Mouse (Mus musculus): ENCODE data around the gene Mbtd1. TPM values are rescaled to one million over a fixed set of nuclear protein-coding genes. Genes with fewer than 3 reads are reported as not detected.

Gene Mbtd1
- polyA plus RNA-seq, 1 experiment from 2014 or later: 18.0 TPM

DNA sequence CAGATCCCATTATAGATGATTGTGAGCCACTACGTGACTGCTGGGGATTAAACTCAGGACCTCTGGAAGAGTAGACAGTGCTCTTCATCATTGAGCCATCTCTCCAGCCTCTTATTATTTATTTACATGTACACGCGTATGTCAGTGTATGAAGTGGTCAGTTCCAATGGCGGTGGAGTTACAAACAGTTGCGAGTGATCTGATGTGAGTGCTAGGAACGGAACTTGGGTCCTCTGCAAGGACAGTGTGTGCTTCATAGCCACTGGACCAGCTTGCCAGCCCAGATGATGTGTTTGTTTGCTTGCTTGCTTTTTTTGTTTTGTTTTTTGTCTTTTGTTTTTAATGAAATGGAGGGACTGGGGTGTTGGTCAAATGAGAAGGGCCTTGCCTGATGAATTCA lies 83.5 kb downstream of the Mbtd1 start:
- 95% methylated on average over 6 of the region's 6 CpGs for WGBS
- H3K27ac ChIP-seq (ENCODE audit: low read depth, low read length): no peak overlapping the region

DNA sequence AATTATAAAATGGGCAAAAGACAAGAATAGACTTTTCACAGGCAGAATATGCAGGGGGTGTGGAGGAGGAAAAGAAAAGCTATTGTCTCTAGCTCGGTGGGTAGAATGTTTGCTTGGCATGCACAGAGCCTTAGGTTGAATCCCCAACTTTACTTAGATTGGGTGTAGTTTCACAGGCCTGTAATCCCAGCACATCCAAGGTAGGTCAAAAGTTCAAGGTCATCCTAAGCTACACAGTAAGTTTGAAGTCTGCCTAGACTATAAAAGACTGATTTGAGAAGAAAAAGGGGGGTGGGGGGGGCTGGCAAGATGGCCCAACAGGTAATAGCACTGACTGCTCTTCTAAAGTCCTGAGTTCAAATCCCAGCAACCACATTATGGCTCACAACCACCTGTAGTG lies 84.1 kb downstream of the Mbtd1 start:
- peaks cover 9% of the 10 kb centered on the region for H3K4me1 ChIP-seq (ENCODE audit: control insufficient read depth, insufficient read depth, low read depth, low read length)
- no peaks in the 10 kb centered on the region for H3K9me3 ChIP-seq (ENCODE audit: control insufficient read depth, low read length)
- H3K27ac ChIP-seq (ENCODE audit: low read depth, low read length): no peak overlapping the region
- no peak for ATAC-seq
- H3K36me3 ChIP-seq (ENCODE audit: control insufficient read depth, insufficient read depth, low read length): peaks cover 10% of the 10 kb centered on the region
- no peak overlapping the region for H3K4me2 ChIP-seq (ENCODE audit: low read length)
- H3K27me3 ChIP-seq (replicated peaks; ENCODE audit: control insufficient read depth, insufficient read depth, low read length): no peaks in the 10 kb centered on the region
- H3K9ac ChIP-seq (ENCODE audit: low read depth, low read length): no peak overlapping the region
- 65% methylated on average over 1 of the region's 1 CpGs for WGBS
- no peak overlapping the region for H3K4me3 ChIP-seq (ENCODE audit: low read length)

More for the DNA sequence above, 83.5 kb downstream of the Mbtd1 start:
- ATAC-seq: no peak
- H3K4me3 ChIP-seq (ENCODE audit: low read length): no peak overlapping the region
- H3K36me3 ChIP-seq (ENCODE audit: control insufficient read depth, insufficient read depth, low read length): peaks cover 16% of the 10 kb centered on the region
- no peaks in the 10 kb centered on the region for H3K9me3 ChIP-seq (ENCODE audit: control insufficient read depth, low read length)
- no peak overlapping the region for H3K4me2 ChIP-seq (ENCODE audit: low read length)
- no peak overlapping the region for H3K9ac ChIP-seq (ENCODE audit: low read depth, low read length)
- H3K27me3 ChIP-seq (replicated peaks; ENCODE audit: control insufficient read depth, insufficient read depth, low read length): no peaks in the 10 kb centered on the region
- H3K4me1 ChIP-seq (ENCODE audit: control insufficient read depth, insufficient read depth, low read depth, low read length): peaks cover 9% of the 10 kb centered on the region

DNA sequence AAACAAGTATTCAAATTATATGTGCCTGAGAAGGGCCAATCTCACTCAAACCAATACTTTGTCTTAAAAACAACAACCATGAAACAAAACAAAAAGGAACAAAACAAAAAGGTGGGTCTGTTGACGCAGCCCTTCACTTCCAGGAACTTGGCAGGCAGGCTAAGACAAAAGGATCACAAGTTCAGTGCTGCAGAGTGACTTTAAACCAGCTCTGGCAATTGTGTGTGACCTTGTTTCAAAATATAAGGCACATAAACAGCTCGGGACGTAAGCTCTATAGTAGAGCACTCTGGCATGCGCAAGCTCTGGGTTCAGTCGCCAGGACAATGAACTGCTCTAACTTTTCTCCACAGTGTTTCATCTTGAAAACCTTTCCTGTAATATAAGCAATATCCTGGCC lies 87.3 kb downstream of the Mbtd1 start:
- H3K4me1 ChIP-seq (ENCODE audit: control insufficient read depth, insufficient read depth, low read depth, low read length): no peaks in the 10 kb centered on the region
- H3K27ac ChIP-seq (ENCODE audit: low read depth, low read length): no peak overlapping the region
- no peak overlapping the region for H3K4me3 ChIP-seq (ENCODE audit: low read length)
- no peak overlapping the region for H3K4me2 ChIP-seq (ENCODE audit: low read length)
- ATAC-seq: no peak
- H3K36me3 ChIP-seq (ENCODE audit: control insufficient read depth, insufficient read depth, low read length): no peaks in the 10 kb centered on the region
- H3K9me3 ChIP-seq (ENCODE audit: control insufficient read depth, low read length): no peaks in the 10 kb centered on the region
- H3K27me3 ChIP-seq (replicated peaks; ENCODE audit: control insufficient read depth, insufficient read depth, low read length): no peaks in the 10 kb centered on the region
- 87% methylated on average over 5 of the region's 5 CpGs for WGBS
- H3K9ac ChIP-seq (ENCODE audit: low read depth, low read length): no peak overlapping the region

DNA sequence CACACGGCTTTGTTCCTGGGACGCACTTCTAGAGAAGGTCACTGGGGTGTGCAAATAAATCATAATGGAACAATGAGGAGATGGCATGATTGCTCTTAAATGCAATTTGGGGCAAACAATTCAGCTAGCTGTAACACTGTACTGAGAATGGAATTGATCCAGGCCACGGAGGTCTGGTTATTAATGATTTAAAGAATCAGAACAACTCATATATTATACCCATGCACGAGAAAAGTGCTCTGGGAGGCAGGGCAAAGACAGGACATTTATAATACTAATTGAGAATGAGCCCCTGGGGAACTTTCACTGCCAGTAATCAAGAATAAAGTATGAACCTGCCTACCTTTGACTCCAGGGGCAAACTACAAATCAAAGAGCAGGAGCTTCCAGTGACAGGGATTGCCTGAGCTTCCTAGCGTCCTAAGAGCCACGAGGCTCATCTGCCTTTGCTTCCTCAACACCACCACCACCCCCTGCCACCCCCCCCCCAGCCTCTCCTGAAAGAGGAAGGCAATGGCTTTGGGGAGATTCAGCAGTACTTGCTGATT lies 93.9 kb downstream of the Mbtd1 start:
- Histone ChIP-seq H3K36me3 (ENCODE audit: control insufficient read depth, insufficient read depth, low read length) (no peaks in the 10 kb centered on the region), H3K9me3 (ENCODE audit: control insufficient read depth, low read length) (no peaks in the 10 kb centered on the region), H3K4me2 (ENCODE audit: low read length) (no peak overlapping the region), H3K27ac (ENCODE audit: low read depth, low read length) (no peak overlapping the region), H3K4me3 (ENCODE audit: low read length) (no peak overlapping the region), H3K9ac (ENCODE audit: low read depth, low read length) (no peak overlapping the region), H3K4me1 (ENCODE audit: control insufficient read depth, insufficient read depth, low read depth, low read length) (no peaks in the 10 kb centered on the region), H3K27me3 (replicated peaks; ENCODE audit: control insufficient read depth, insufficient read depth, low read length) (no peaks in the 10 kb centered on the region)
- 43% methylated on average over 6 of the region's 6 CpGs for whole genome bisulfite sequencing
- ATAC-seq: no peak

DNA sequence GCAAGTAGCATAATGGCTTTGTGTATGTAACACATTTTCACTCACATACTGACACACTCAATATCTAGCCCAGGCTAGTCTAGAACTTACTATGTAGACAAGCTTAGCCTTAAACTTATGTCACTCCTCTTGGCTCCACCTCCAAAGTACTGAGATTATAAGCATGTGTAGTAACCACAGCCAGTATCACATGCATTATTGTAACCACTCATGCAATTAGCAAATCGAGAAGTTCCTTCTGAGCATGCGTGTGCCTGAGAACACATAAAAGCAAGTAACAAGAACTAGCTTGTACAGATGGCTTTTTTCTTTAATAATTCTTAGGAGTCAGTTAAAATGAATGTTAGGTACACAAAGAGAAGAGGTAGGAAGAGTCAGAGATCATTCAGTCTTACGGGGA lies 99.0 kb downstream of the Mbtd1 start:
- Histone ChIP-seq H3K9me3 (ENCODE audit: control insufficient read depth, low read length) (no peaks in the 10 kb centered on the region), H3K4me1 (ENCODE audit: control insufficient read depth, insufficient read depth, low read depth, low read length) (no peaks in the 10 kb centered on the region), H3K9ac (ENCODE audit: low read depth, low read length) (no peak overlapping the region), H3K27me3 (replicated peaks; ENCODE audit: control insufficient read depth, insufficient read depth, low read length) (no peaks in the 10 kb centered on the region), H3K4me2 (ENCODE audit: low read length) (no peak overlapping the region), H3K27ac (ENCODE audit: low read depth, low read length) (no peak overlapping the region), H3K36me3 (ENCODE audit: control insufficient read depth, insufficient read depth, low read length) (no peaks in the 10 kb centered on the region), H3K4me3 (ENCODE audit: low read length) (no peak overlapping the region)
- 95% methylated on average over 3 of the region's 3 CpGs for WGBS
- ATAC-seq: no peak

DNA sequence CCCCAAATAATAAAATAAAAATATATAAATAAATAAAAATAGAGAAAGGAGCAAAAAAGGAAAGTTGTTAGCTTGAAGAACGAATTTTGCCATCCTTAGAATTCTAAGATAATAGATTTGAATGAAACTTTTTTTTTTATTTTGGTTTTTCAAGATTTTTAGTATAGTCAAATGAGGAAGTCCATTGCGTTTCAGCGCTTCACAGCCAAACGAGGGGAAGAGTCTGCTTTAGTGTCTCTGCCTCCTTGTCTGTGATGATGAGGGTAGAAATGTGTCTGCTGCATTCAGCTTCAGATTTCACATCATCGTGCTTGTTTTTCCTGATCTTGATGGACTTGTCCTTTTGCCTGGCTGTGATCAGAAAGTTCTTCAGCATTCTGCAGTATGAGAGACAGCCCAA lies 99.6 kb downstream of the Mbtd1 start:
- H3K4me3 ChIP-seq (ENCODE audit: low read length): no peak overlapping the region
- H3K9me3 ChIP-seq (ENCODE audit: control insufficient read depth, low read length): no peaks in the 10 kb centered on the region
- no peak overlapping the region for H3K27ac ChIP-seq (ENCODE audit: low read depth, low read length)
- WGBS: 87% methylated on average over 5 of the region's 5 CpGs
- H3K4me2 ChIP-seq (ENCODE audit: low read length): no peak overlapping the region
- H3K36me3 ChIP-seq (ENCODE audit: control insufficient read depth, insufficient read depth, low read length): no peaks in the 10 kb centered on the region
- no peaks in the 10 kb centered on the region for H3K4me1 ChIP-seq (ENCODE audit: control insufficient read depth, insufficient read depth, low read depth, low read length)
- no peak overlapping the region for H3K9ac ChIP-seq (ENCODE audit: low read depth, low read length)
- ATAC-seq: no peak
- H3K27me3 ChIP-seq (replicated peaks; ENCODE audit: control insufficient read depth, insufficient read depth, low read length): no peaks in the 10 kb centered on the region

DNA sequence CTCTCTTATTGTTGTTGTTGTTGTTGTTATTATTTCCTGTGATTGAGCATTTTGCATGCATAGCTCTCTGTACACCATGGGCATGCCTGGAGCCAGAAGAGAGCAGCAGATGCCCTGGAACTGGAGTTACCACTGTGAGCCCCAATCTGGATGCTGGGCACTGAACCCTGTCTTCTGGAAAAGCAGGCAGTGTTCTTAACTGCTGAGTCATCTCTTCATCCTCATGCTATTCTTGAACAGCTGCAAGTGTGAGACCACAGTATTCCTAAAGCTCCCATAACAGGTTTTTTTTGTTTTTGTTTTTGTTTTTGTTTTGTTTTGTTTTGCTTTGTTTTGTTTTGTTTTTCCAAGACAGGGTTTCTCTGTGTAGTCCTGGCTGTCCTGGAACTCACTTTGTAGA lies 100.6 kb downstream of the Mbtd1 start:
- Histone ChIP-seq H3K9ac (ENCODE audit: low read depth, low read length) (no peak overlapping the region), H3K36me3 (ENCODE audit: control insufficient read depth, insufficient read depth, low read length) (no peaks in the 10 kb centered on the region), H3K9me3 (ENCODE audit: control insufficient read depth, low read length) (no peaks in the 10 kb centered on the region), H3K4me1 (ENCODE audit: control insufficient read depth, insufficient read depth, low read depth, low read length) (no peaks in the 10 kb centered on the region), H3K27ac (ENCODE audit: low read depth, low read length) (no peak overlapping the region), H3K4me3 (ENCODE audit: low read length) (no peak overlapping the region), H3K4me2 (ENCODE audit: low read length) (no peak overlapping the region), H3K27me3 (replicated peaks; ENCODE audit: control insufficient read depth, insufficient read depth, low read length) (no peaks in the 10 kb centered on the region)
- no peak for ATAC-seq

DNA sequence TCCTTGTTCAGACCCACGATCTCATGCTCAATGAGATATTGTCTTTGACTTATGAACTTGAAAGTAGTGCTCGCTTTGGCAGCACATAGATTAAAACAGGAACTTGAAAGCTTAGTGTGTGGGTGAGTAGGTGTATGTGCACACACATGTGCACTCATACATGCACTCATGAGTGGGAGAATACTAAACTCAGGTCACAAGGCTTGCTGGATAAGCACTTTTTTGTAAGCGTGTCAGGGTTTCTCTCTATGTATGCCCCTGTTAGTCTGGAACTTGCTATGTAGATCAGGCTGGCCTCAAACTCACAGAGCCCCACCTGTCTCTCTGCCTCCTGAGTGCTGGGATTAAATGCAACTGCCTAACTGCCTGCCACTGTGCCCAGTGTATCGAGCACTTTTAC lies 101.4 kb downstream of the Mbtd1 start:
- no peak overlapping the region for H3K4me2 ChIP-seq (ENCODE audit: low read length)
- H3K27ac ChIP-seq (ENCODE audit: low read depth, low read length): no peak overlapping the region
- no peaks in the 10 kb centered on the region for H3K4me1 ChIP-seq (ENCODE audit: control insufficient read depth, insufficient read depth, low read depth, low read length)
- 89% methylated on average over 4 of the region's 4 CpGs for WGBS
- no peak overlapping the region for H3K9ac ChIP-seq (ENCODE audit: low read depth, low read length)
- no peak for ATAC-seq
- H3K36me3 ChIP-seq (ENCODE audit: control insufficient read depth, insufficient read depth, low read length): no peaks in the 10 kb centered on the region
- H3K4me3 ChIP-seq (ENCODE audit: low read length): no peak overlapping the region
- no peaks in the 10 kb centered on the region for H3K27me3 ChIP-seq (replicated peaks; ENCODE audit: control insufficient read depth, insufficient read depth, low read length)
- H3K9me3 ChIP-seq (ENCODE audit: control insufficient read depth, low read length): no peaks in the 10 kb centered on the region

DNA sequence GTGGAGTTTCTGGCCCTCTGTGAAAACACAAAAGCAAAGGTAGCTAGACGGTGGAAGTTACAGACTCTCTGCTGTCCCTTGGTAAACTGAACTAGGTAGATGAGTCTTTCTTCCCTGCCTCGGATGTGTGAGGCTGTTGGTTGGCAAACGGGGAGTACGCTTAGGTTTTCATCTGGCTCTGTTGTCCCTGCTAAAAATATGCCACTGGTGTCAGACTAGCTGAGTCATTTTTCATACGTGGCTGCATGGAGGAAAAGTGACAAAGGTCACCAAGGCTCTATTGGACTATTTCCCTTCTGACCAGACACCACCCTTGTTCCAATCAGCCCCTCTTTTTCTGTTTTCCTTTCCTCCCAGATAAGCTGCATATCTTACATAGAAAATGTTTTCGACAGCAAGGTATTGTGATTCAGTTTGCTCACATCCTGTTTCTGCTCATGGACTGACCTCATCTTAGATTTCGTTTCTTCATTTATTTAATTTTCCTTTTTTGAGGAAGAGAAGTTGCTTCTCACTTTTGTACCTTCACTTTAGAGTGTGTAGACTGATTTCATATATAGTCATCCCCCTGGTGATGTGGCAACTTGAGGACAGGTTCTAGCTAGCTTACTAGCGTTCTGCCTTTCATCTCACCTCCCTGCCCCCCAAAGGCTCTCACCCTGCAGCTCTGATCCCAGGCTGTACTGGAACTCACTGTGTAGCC lies 102.1 kb downstream of the Mbtd1 start:
- H3K27me3 ChIP-seq (replicated peaks; ENCODE audit: control insufficient read depth, insufficient read depth, low read length): no peaks in the 10 kb centered on the region
- H3K4me2 ChIP-seq (ENCODE audit: low read length): no peak overlapping the region
- H3K4me3 ChIP-seq (ENCODE audit: low read length): no peak overlapping the region
- no peaks in the 10 kb centered on the region for H3K9me3 ChIP-seq (ENCODE audit: control insufficient read depth, low read length)
- no peaks in the 10 kb centered on the region for H3K36me3 ChIP-seq (ENCODE audit: control insufficient read depth, insufficient read depth, low read length)
- no peak overlapping the region for H3K27ac ChIP-seq (ENCODE audit: low read depth, low read length)
- H3K9ac ChIP-seq (ENCODE audit: low read depth, low read length): no peak overlapping the region
- ATAC-seq: no peak
- H3K4me1 ChIP-seq (ENCODE audit: control insufficient read depth, insufficient read depth, low read depth, low read length): no peaks in the 10 kb centered on the region
- 71% methylated on average over 8 of the region's 8 CpGs for WGBS

All from hindbrain, embryonic 16.5 days (tissue).